Mouse (Mus musculus): ENCODE measurements around the gene Cby1. TPM values are rescaled to one million over a fixed set of nuclear protein-coding genes. Genes with fewer than 3 reads are reported as not detected.
"Not testable (repeated sequence)": the region's sequence is repeated elsewhere in the genome, so short reads cannot be mapped to it uniquely, and the experiment has no call there.

The Cby1 gene
- 10 to 100 TPM; 42.9 to 48.2 (median 46.4) TPM for total RNA-seq (2022)

DNA sequence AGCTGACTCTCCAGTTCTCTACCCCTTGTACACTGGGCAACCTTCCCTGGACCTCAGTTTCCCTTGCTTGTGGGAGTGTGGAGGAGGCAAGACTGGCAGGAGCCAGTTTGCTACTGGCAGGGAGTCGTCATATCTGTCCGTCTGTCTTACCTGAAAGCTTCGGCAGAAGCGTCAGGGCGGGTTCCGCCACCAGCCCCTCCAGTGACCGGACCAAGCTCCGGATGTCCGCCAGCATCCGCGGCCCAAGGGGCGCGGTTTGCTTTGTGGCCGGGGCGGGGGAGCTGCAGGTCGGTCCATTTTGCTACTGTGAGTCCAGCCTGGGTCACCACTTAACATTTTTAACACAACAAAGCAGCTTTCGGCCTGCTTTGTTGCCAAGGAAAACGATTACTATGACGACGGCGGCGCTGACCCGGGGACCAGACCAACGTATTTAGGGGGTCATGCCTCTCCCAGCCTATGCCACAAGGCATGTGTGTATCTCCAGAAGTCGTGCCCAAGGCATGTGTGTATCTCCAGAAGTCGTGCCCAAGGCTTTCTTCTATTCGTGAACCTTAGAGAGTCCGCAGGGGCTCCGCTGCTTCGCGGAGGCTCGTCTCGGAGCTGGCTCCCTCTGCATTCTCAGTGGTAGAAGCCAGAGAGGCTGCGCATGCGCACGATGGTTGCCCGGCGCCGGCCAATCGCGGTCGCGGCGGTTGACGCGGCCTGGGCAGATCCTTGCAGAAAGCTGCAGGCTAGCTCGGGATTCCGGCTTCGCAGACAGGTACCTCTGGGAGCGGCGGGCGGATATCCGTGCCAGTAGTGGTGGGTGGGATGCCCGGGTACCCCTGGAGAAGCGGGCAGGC is at the start of gene Cby1, which contains the start of gene Fam227a:
Gene Cby1, plus strand, starts transcription at position 669 of the 845 bp plus-strand sequence.
Gene Fam227a, minus strand, starts transcription at position 426 of the 845 bp plus-strand sequence.
- peak; percentile 89 to 97 for DNase-seq (ENCODE audit: low spot score in 2 of 2)

DNA sequence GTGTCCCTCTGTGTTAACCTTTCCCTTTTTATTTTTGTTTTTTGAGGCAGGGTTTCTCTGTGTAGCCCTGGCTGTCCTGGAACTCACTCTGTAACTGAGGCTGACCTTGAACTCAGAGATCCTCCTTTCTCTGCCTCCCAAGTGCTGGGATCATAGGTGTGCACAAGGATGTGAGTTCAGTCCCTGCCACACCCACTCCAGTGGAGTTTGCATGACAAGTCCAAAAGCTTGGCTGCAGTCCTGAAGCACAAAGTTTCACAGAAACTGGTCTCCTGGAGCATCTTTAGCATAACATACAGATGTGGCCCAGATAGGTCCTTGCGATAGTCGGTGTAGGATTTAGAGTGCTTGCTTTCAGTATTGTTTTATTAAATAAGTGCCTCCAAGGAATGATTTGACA is 49.8 kb upstream of the Cby1 start:
- DNase-seq (ENCODE audit: low spot score in 2 of 2) = no peak

DNA sequence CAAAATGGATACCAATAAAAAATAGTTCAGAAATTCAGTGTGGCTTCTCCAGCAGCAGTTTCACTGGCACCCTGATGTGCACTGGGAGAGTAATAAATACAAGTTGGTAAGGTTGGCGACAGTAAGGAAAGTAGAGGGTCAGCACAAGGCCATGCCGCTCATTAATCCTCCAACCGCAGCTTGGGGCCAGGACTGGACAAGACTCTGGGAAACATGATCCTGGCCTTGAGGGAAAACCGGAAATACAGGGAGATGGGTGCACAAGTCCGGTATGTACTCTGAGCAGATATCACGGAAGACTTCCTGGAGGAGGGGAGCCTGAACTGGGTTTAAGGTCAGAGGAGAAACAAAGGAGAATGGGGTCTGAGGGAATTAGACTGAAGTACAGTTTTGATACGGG is 43.5 kb upstream of the Cby1 start:
- no peak for DNase-seq (ENCODE audit: low spot score in 2 of 2)

- DNase-seq (ENCODE audit: low spot score in 2 of 2) = no peak
Measured at GRCm38 (mm10) chr15:79616729-79617128, 42.3 kb upstream of the Cby1 start.

DNA sequence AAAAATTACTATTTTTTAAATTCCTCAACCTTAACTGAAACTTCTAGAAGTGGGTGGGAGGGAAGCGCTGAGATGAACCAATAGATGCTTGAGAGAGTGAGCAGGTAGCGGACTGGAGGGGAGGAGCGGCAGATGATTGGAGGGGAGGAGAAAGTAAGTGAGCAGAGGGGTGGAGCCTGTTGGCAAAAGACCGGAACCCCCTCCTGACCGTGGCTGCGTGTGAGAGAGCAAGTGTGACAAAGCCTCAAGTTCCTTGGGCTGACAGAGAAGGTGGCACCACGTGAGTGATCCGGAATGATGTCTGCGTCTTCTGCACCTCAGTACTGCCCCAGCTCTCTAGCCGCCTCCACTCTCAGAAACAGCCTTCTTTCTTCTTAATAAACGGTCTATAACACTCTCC is 41.9 kb upstream of the Cby1 start:
- no peak for DNase-seq (ENCODE audit: low spot score in 2 of 2)

GRCm38 (mm10) chr15:79618456-79618855 is 40.5 kb upstream of the Cby1 start:
- no peak for DNase-seq (ENCODE audit: low spot score in 2 of 2)

- DNase-seq (ENCODE audit: low spot score in 2 of 2) = no peak
Measured at GRCm38 (mm10) chr15:79619770-79620414, 39.1 kb upstream of the Cby1 start.

DNA sequence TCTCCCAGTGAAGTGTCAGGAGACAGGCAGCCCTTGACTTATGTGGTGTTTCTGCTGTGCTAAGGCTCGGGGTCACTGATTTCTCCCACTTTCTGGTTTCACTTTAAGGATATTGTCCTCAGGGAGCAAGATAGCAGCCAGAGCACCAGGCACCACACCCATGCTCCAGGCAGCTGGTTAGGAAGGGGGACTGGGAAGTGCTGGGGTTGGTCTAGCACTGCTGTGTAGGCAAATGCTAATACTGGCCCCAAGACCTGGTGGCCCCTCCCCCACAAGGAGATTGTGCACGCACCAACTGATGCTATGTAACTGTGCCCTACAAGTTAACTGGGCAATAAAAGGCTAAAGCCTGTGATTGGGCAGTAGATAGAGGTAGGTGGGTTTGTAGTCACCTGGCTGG is 28.5 kb upstream of the Cby1 start:
- no peak for DNase-seq (ENCODE audit: low spot score in 2 of 2)

DNA sequence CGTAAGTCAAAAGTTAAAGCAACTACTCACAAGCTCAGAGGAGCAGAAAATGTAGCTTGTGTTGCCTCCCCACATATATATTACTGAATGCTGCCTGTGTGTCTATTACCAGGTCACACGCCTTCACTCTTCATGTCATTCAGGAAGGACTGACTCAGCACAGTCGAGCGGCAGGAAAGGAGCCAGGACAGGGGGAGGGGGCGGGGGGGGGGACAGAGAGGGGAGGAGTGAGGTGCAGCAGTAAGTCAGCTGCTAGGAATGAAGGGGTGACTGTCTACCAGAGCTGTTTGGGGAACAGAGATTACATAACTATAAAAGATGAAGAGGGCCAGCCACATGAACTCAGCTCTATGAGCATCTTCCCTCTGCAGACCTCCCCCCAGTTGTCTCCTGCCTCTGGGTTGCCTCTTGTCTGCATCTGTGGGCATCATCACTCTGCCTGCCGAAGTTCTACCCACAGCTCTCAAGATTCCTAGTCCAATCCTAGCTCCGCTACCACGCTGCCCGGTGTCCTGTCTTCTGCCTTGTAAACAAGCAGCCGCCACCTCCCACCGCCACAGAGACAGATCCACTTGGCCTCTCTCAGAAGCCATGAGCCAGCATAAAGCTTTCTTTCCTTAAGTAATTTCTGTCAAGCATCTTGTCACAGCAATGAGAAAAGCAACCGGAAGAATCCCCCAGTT is 17.7 kb upstream of the Cby1 start:
- peak in 1 of 2 experiments; percentile 47 for DNase-seq (ENCODE audit: low spot score in 2 of 2)

DNA sequence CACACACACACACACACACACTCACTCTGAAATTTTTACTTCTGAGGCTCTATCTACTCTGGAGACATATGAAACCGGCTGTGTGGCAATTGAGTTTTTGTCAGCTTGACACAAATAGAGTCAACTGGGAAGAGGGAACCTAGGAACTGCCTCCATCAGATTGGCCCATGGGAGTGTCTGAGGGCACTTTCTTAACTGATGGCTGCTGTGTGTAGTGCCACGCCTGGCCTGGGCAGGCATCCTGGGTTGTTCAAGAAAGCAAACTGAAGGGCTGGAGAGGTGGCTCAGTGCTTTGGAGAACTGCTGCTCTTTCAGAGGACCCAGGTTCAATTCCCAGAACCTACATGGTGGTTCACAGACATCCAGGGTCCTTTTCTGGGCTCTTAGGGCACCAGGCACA is 13.5 kb upstream of the Cby1 start:
- no peak for DNase-seq (ENCODE audit: low spot score in 2 of 2)

- DNase-seq (ENCODE audit: low spot score in 2 of 2) = no peak
Measured at GRCm38 (mm10) chr15:79648130-79648529, 10.9 kb upstream of the Cby1 start.

DNA sequence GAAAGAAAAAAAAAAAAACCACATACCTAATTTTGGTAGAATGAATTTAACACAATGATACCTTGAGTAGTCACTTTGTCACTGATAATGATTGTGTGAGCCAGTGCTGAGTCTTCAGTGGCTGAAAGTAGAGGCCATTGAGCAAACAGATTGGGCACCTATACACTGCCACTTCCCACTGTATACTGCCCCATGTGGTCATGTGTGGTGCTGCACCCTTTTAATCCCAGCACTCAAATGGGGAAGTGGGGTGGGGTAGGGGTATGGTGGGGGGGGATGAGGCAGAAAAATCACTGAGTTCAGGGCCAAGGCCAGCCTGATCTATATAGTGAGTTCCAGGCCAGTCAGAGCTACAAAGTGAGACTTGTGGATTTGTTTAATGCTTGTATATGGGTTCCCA is 8.4 kb upstream of the Cby1 start:
- no peak for DNase-seq (ENCODE audit: low spot score in 2 of 2)

GRCm38 (mm10) chr15:79651481-79651880 is 7.5 kb upstream of the Cby1 start:
- DNase-seq (ENCODE audit: low spot score in 2 of 2) = no peak

- DNase-seq (ENCODE audit: low spot score in 2 of 2) = peak in 1 of 2 experiments; percentile 46
Measured at GRCm38 (mm10) chr15:79656451-79656850, 2.5 kb upstream of the Cby1 start.

- peak; percentile 71 to 75 for DNase-seq (ENCODE audit: low spot score in 2 of 2)
Measured at GRCm38 (mm10) chr15:79657837-79658530, 1.0 kb upstream of the Cby1 start.

DNA sequence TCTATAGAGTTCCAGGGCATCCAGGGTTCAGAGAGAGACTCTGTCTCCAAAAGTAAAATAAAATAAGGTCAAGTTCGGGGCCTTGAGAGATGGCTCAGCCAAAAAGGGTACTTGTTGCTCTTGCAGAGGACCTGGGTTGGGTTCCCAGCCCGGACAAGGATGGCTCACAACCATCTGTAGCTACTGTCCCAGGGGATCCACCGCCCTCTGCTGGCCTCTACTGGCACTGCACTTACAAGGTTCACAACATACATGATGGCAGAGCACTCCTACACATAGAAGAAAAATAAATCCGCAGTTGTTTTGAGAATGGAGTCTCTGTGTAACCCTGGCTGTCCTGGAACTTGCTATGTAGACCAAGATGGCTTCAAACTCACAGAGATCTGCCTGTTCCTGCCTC is 2.9 kb downstream of the Cby1 start:
- DNase-seq (ENCODE audit: low spot score in 2 of 2) = no peak

- DNase-seq (ENCODE audit: low spot score in 2 of 2) = peak in 1 of 2 experiments; percentile 43
Measured at GRCm38 (mm10) chr15:79664666-79665065, 5.7 kb downstream of the Cby1 start.

GRCm38 (mm10) chr15:79669195-79669594 is 10.2 kb downstream of the Cby1 start:
- DNase-seq (ENCODE audit: low spot score in 2 of 2) = no peak

DNA sequence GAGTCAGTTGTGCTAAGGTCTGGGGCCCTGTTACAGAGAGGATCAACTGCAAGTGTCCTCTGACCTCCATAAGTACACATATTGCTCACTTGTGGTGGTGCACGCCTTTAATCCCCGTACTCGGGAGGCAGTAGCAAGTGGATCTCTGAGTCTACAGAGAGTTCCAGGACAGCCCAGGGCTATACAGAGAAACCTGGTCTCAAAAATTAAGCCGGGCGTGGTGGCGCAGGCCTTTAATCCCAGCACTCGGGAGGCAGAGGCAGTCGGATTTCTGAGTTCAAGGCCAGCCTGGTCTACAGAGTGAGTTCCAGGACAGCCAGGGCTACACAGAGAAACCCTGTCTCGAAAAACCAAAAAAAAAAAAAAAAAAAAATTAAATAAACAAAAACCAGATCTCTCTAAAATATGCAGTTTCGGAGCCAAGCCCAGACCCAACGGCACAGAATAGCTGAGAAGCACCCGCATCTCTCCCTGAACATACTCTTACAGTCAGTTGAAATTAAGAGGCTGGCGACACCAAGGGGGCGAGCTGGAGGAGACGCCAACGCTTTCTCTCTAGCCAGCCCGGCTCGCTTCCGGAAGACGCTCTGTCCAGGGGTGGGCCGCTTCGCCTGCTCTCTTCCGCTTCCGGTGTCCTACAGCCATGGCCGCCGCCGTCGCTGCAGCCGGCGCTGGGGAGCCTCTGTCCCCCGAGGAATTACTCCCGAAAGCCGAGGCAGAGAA is 11.4 kb downstream of the Cby1 start, which contains the start of gene Tomm22:
Gene Tomm22, plus strand, starts transcription at position 613 of the 723 bp plus-strand sequence.
- peak in 1 of 2 experiments; percentile 85 for DNase-seq (ENCODE audit: low spot score in 2 of 2)

DNA sequence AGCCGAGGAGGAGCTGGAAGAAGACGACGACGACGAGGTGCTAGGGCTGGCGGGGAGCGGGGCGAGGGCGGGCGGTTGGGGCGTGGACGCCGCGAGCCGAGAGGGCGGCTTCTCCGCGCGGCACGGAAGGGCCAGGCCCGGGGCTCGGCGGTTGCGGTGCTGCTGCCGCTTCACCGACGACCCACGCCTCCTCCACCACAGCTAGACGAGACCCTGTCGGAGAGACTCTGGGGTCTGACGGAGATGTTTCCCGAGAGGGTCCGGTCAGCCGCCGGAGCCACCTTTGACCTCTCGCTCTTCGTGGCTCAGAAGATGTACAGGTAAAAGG is 11.9 kb downstream of the Cby1 start:
- DNase-seq (ENCODE audit: low spot score in 2 of 2) = no peak

GRCm38 (mm10) chr15:79671828-79672348 is 12.9 kb downstream of the Cby1 start:
- not testable (repeated sequence) for DNase-seq (ENCODE audit: low spot score in 2 of 2)

All from left cerebral cortex, adult 8-10 months (tissue).